Comparison of ENCODE assay signal across 8 mouse cellular contexts in genomic region chr17:7388341-7388957, GRCm38 (mm10). TPM values are rescaled to one million over a fixed set of nuclear protein-coding genes. Genes with fewer than 3 reads are reported as not detected.
"Had no signal": no experiment of that assay in that cellular context is flagged by ENCODE, and none has a peak within 500 bp of the region (broad histone marks: within the 10 kb centered on the region; RNA-seq: fewer than 3 reads in every experiment).

No protein-coding gene starts in this region.

RNA-seq across cellular contexts. Expression of gene Unc93a2, which starts 3.2 kb away (rescaled TPM):
- polyA plus RNA-seq: limb, embryonic 13.5 days; liver, embryonic 12.5 days; lung, embryonic 14.5 days; midbrain, embryonic 12.5 days; myocyte; neural tube, embryonic 11.5 days had no signal

RNA-seq across cellular contexts. Expression of gene Gm49630, which starts 16.7 kb away (rescaled TPM):
- polyA plus RNA-seq: limb, embryonic 13.5 days; liver, embryonic 12.5 days; liver, embryonic 16.5 days; lung, embryonic 14.5 days; midbrain, embryonic 12.5 days; myocyte; neural tube, embryonic 11.5 days; neural tube, embryonic 15.5 days had no signal

RNA-seq across cellular contexts. Expression of gene Ttll2, which starts 36.0 kb away (rescaled TPM):
- polyA plus RNA-seq: limb, embryonic 13.5 days; liver, embryonic 12.5 days; lung, embryonic 14.5 days; midbrain, embryonic 12.5 days; myocyte; neural tube, embryonic 11.5 days; neural tube, embryonic 15.5 days had no signal
